Mouse (Mus musculus) limb, embryonic 13.5 days (tissue): ENCODE measurements around the gene Gm21188. TPM values are rescaled to one million over a fixed set of nuclear protein-coding genes. Genes with fewer than 3 reads are reported as not detected.

Source experiments
- polyA plus RNA-seq: library from polyadenylated mRNA; unstranded; fragments of >200 nt; fragmentation: Nextera tagmentation; extraction: Ambion mirVana; gene quantifications from 2 replicates; pipeline ENCODE4 v1.2.1, GENCODE M21; 2015

Gm21188 gene
- polyA plus RNA-seq, 1 experiment from 2014 or later = not detected

Other genes starting within 250 kb of the Gm21188 start
- gene AF067063, start 222.0 kb downstream of the Gm21188 start, polyA plus RNA-seq = not detected in 2 replicates
- not detected in 2 replicates for gene D13Ertd608e, start 216.2 kb downstream of the Gm21188 start, polyA plus RNA-seq
- gene Tcstv1, start 157.4 kb downstream of the Gm21188 start, polyA plus RNA-seq = not detected in 2 replicates
- gene Gm21761, start 122.9 kb downstream of the Gm21188 start, polyA plus RNA-seq = not detected in 2 replicates
- not detected in 2 replicates for gene B020031M17Rik, start 101.4 kb downstream of the Gm21188 start, polyA plus RNA-seq
- not detected in 2 replicates for gene Gm36079, start 25.2 kb downstream of the Gm21188 start, polyA plus RNA-seq
- not detected in 2 replicates for gene Gm20767, start 88.1 kb upstream of the Gm21188 start, polyA plus RNA-seq
- not detected in 2 replicates for gene Gm21818, start 120.2 kb upstream of the Gm21188 start, polyA plus RNA-seq
- not detected in 2 replicates for gene Gm21762, start 163.8 kb upstream of the Gm21188 start, polyA plus RNA-seq
- gene Gm21731, start 186.9 kb upstream of the Gm21188 start, polyA plus RNA-seq = not detected in 2 replicates
- not detected in 2 replicates for gene AF067061, start 210.9 kb upstream of the Gm21188 start, polyA plus RNA-seq
- 0.11 and 0.46 TPM in 2 replicates for gene BC147527, start 248.2 kb upstream of the Gm21188 start, polyA plus RNA-seq